Mouse (Mus musculus) heart, postnatal 0 days (tissue): ENCODE data around the gene Nt5dc2. TPM values are rescaled to one million over a fixed set of nuclear protein-coding genes. Genes with fewer than 3 reads are reported as not detected.

Experiments
- ATAC-seq: fragments of 200-750 bp; cut with Nextera tagmentation; 2 replicates; pipeline ENCODE4 v1.8.0; 2017; ENCODE audit warnings: low read depth, moderate number of reproducible peaks, moderate library complexity; ENCODE audit not compliant: insufficient read depth
- DNase-seq: peaks from one replicate; pipeline ENCODE4 v3.0.0-alpha.2; 2016; ENCODE audit warnings: low spot score
- H3K27ac ChIP-seq: fragments of 300-500 bp; sonication (generic); 2 replicates; pipeline ENCODE4 v1.5.1; 2014; ENCODE audit warnings: low read depth, mild to moderate bottlenecking
- H3K27me3 ChIP-seq: fragments of 300-500 bp; sonication (generic); 2 replicates; pipeline ENCODE4 v1.6.1; 2014; ENCODE audit warnings: low read length, mixed read lengths; ENCODE audit not compliant: control insufficient read depth, insufficient read depth
- H3K36me3 ChIP-seq: fragments of 300-500 bp; sonication (generic); replicated peaks from 2 replicates; pipeline ENCODE4 v1.6.1; 2014; ENCODE audit warnings: low read length, mixed read lengths; ENCODE audit not compliant: control insufficient read depth, insufficient read depth
- H3K4me1 ChIP-seq: fragments of 300-500 bp; sonication (generic); 2 replicates; pipeline ENCODE4 v1.6.1; 2014; ENCODE audit warnings: antibody characterized with exemption; ENCODE audit not compliant: control insufficient read depth, insufficient read depth
- H3K4me2 ChIP-seq: fragments of 300-500 bp; sonication (generic); 2 replicates; pipeline ENCODE4 v1.6.1; 2014; ENCODE audit warnings: low read depth, mild to moderate bottlenecking, low read length, moderate library complexity
- H3K4me3 ChIP-seq: fragments of 300-500 bp; sonication (generic); 2 replicates; pipeline ENCODE4 v1.5.1; 2014; ENCODE audit warnings: low read depth, low read length
- H3K9ac ChIP-seq: fragments of 300-500 bp; sonication (generic); replicated peaks from 2 replicates; pipeline ENCODE4 v1.6.1; 2014; ENCODE audit warnings: low read depth, low read length, mixed read lengths
- H3K9me3 ChIP-seq: fragments of 300-500 bp; sonication (generic); replicated peaks from 2 replicates; pipeline ENCODE4 v1.6.1; 2016; ENCODE audit warnings: low read length; ENCODE audit not compliant: control insufficient read depth
- CTCF ChIP-seq: IDR thresholded peaks from 2 replicates; pipeline ENCODE4 v1.5.1; 2016; ENCODE audit warnings: antibody characterized with exemption, control low read depth, low read depth
- EP300 ChIP-seq: IDR thresholded peaks from 2 replicates; pipeline ENCODE4 v1.6.1; 2016; ENCODE audit warnings: antibody characterized with exemption, low read depth
- WGBS: fragments of 180-500 bp; shearing (Covaris S2); extraction: QIAGEN DNeasy Blood & Tissue Kit; methylation state at CpG from one replicate; pipeline ENCODE4 v1.1.7; 2014; 5-methylcytosine and 5-hydroxymethylcytosine counted together
- polyA plus RNA-seq: library from polyadenylated mRNA; unstranded; fragments of >200 nt; fragmentation: Nextera tagmentation; extraction: Ambion mirVana; gene quantifications from 2 replicates; pipeline ENCODE4 v1.2.1, GENCODE M21; 2015
- total RNA-seq: library from RNA; depleted of rRNA; stranded (reverse); fragments of >200 nt; gene quantifications from 2 replicates; pipeline ENCODE4 v1.2.3, GENCODE M21; 2014; ENCODE audit warnings: low replicate concordance

Nt5dc2 gene
- total and polyA plus RNA-seq, 2 experiments from 2014 or later: 146 to 212 TPM

GRCm38 (mm10) chr14:31105156-31105555 lies 25.7 kb upstream of the Nt5dc2 start:
- ATAC-seq (no peak), DNase-seq (no peak)
- Histone ChIP-seq H3K36me3 (peaks cover 64% of the 10 kb centered on the region), H3K9ac (no peak overlapping the region), H3K27ac (no peak overlapping the region), H3K9me3 (no peaks in the 10 kb centered on the region), H3K4me2 (no peak overlapping the region), H3K4me3 (no peak overlapping the region), H3K4me1 (no peaks in the 10 kb centered on the region; the same call in 1 of the 2 replicates), H3K27me3 (no peaks in the 10 kb centered on the region)
- 89% methylated on average over 2 of the region's 2 CpGs for WGBS
- TF ChIP-seq CTCF (no peak), EP300 (no peak)

GRCm38 (mm10) chr14:31110613-31111012 lies 20.2 kb upstream of the Nt5dc2 start:
- Histone ChIP-seq H3K36me3 (peaks cover 84% of the 10 kb centered on the region), H3K4me2 (no peak overlapping the region), H3K9ac (no peak overlapping the region), H3K4me3 (no peak overlapping the region), H3K27me3 (no peaks in the 10 kb centered on the region), H3K27ac (no peak overlapping the region), H3K9me3 (no peaks in the 10 kb centered on the region), H3K4me1 (no peaks in the 10 kb centered on the region)
- DNase-seq (no peak), ATAC-seq (no peak)
- 61% methylated on average over 3 of the region's 3 CpGs for WGBS
- TF ChIP-seq EP300 (no peak), CTCF (no peak)

- Histone ChIP-seq H3K27ac (no peak overlapping the region), H3K36me3 (peaks cover 82% of the 10 kb centered on the region)
These were observed 18.7 kb upstream of the Nt5dc2 start for GRCm38 (mm10) chr14:31112187-31112586.

GRCm38 (mm10) chr14:31114011-31114410 lies 16.8 kb upstream of the Nt5dc2 start:
- Histone ChIP-seq H3K9me3 (no peaks in the 10 kb centered on the region), H3K36me3 (peaks cover 83% of the 10 kb centered on the region), H3K4me3 (no peak overlapping the region), H3K27me3 (no peaks in the 10 kb centered on the region), H3K4me2 (no peak overlapping the region), H3K9ac (no peak overlapping the region), H3K4me1 (no peaks in the 10 kb centered on the region), H3K27ac (no peak overlapping the region)
- TF ChIP-seq EP300 (no peak), CTCF (no peak)
- ATAC-seq: no peak
- WGBS: 50% methylated on average over 3 of the region's 3 CpGs
- no peak for DNase-seq

More at GRCm38 (mm10) chr14:31112187-31112586, 18.7 kb upstream of the Nt5dc2 start:
- TF ChIP-seq CTCF (no peak), EP300 (no peak)
- DNase-seq (no peak), ATAC-seq (no peak)
- Histone ChIP-seq H3K9me3 (no peaks in the 10 kb centered on the region), H3K4me1 (no peaks in the 10 kb centered on the region), H3K4me2 (no peak overlapping the region), H3K4me3 (no peak overlapping the region), H3K9ac (no peak overlapping the region), H3K27me3 (no peaks in the 10 kb centered on the region)
- WGBS: 70% methylated on average over 5 of the region's 5 CpGs

GRCm38 (mm10) chr14:31115522-31115921 lies 15.3 kb upstream of the Nt5dc2 start:
- no peak for ATAC-seq
- Histone ChIP-seq H3K4me3 (no peak overlapping the region), H3K36me3 (peaks cover 75% of the 10 kb centered on the region), H3K9ac (no peak overlapping the region), H3K27me3 (no peaks in the 10 kb centered on the region), H3K27ac (no peak overlapping the region), H3K9me3 (no peaks in the 10 kb centered on the region), H3K4me2 (no peak overlapping the region), H3K4me1 (no peaks in the 10 kb centered on the region)
- TF ChIP-seq EP300 (no peak), CTCF (no peak)
- DNase-seq: no peak
- WGBS: 53% methylated on average over 2 of the region's 2 CpGs
